Mouse (Mus musculus) E14TG2a.4 (cell line): ENCODE measurements around the gene Pcx.

ENCODE experiments used
- CTCF ChIP-seq: conservative IDR thresholded peaks from 2 replicates; pipeline ENCODE4 v1.5.1; 2014; ENCODE audit warnings: low read length
- NANOG ChIP-seq: IDR thresholded peaks from 2 replicates; pipeline ENCODE4 v1.6.1; 2014; ENCODE audit warnings: borderline replicate concordance, low read length, mixed read lengths
- POU5F1 ChIP-seq: IDR thresholded peaks from 2 replicates; pipeline ENCODE4 v1.6.1; 2014; ENCODE audit warnings: low read length, borderline replicate concordance

- TF ChIP-seq CTCF (no peak), POU5F1 (no peak), NANOG (no peak)
Observed at GRCm38 (mm10) chr19:4554248-4554647, 44.0 kb downstream of the Pcx start.
